Mouse (Mus musculus) layer of hippocampus, adult 9-11 months (tissue): ENCODE measurements around the gene Spz1.

Source experiments
- DNase-seq: peaks from one replicate; pipeline ENCODE4 v3.0.0; 2022

Spz1 gene

GRCm38 (mm10) chr13:92578210-92578609 is 2.2 kb upstream of the Spz1 start:
- DNase-seq: no peak

GRCm38 (mm10) chr13:92576688-92577087 is 716 bp upstream of the Spz1 start:
- no peak for DNase-seq

- peak; percentile 38 for DNase-seq
Measured at GRCm38 (mm10) chr13:92559429-92559828, 16.5 kb downstream of the Spz1 start.

GRCm38 (mm10) chr13:92557229-92557628 is 18.7 kb downstream of the Spz1 start:
- no peak for DNase-seq

- no peak for DNase-seq
Measured at GRCm38 (mm10) chr13:92556458-92557126, 19.4 kb downstream of the Spz1 start.

- DNase-seq: no peak
Measured at GRCm38 (mm10) chr13:92547093-92547492, 28.9 kb downstream of the Spz1 start.

DNA sequence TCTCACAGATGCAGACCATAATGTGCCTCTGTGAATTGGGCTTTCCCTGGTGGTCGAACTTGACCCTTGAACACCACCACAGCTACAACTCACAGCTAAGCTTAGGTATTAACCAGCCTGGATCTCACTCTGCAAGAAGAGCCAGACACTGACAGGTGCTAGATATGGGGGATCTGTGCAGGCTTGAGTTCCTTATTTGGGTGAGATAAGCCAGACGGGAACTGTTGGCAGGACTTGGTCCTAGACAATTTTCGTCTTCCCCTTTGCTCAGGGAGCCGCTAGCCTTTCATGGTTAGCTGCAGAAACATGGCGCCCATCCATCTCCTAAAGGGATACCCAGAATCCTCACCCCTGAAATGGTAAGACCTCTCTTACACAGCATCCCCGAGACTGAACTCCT is 35.0 kb downstream of the Spz1 start:
- no peak for DNase-seq

DNA sequence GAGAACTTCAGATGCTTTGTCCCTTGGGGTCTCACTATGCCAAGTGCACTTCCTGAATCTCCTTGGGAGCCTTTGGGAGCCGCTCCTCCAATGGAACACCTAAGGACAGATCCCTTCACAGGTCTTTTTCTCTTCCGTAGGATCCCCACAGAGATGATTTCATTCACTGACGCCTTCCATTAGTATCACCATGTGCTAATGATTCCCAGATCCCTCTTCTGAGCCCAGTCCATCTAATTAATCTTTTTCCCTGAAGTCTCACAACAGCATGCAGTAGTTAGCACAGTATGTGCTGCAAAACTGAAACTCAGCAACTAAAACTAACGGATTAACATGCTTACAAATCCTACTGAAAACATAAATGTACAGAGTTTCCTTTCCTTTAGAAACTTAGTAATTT is 36.8 kb downstream of the Spz1 start:
- DNase-seq: no peak

DNA sequence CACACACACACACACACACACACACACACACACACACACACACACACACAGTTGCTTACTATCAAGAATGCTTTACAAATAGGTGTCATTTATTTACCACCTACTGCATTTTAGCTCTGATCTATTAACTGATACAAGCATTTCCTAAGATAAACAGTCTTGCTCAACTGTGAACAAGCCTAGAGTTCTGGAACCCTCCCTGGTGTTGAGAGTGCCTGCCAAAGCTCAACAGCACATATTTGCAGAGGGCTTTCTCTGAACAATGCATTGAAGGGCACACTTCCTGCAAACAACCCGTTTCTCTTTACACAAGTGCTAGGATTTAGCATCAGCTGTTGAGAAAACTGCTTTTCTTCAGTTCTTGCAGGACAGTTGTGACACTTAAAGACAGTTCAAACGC is 42.2 kb downstream of the Spz1 start:
- no peak for DNase-seq

DNA sequence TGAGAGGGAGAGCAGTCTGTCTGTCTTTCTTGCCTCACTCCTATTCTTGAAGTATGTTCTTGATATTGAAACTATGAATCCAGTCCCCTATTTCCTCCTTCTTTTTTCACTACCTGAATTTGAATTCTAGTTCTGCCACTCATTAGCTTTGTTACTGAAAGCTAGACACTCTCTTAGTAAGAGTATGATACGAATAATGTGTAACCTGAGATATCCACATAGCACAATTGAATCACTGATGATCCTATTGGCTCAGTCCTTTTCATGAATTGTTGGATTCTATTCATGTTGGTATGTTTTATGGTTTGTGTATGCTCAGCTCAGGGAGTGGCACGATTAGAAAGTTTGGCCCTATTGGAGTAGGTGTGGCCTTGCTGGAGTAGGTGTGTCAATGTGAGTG is 43.8 kb downstream of the Spz1 start:
- no peak for DNase-seq

DNA sequence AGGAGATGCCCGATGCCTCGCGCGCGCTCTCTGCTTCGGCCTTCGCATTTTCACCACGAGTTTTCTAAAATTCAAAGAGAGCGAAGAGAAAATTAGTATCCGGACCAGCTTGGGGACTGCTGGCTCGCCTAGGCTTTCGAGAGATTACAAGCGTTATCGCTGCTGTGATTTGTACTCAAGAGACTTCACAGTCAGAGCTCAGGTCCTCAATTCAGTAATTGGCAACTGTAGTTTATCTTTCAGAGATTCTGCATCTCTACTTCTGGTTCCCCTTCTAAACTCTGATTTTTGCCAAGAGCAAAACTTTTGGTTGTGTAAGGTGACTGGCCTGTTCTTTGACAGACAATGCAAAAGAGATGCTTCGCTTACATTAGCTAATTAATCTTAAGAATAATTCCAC is 44.7 kb downstream of the Spz1 start:
- no peak for DNase-seq

DNA sequence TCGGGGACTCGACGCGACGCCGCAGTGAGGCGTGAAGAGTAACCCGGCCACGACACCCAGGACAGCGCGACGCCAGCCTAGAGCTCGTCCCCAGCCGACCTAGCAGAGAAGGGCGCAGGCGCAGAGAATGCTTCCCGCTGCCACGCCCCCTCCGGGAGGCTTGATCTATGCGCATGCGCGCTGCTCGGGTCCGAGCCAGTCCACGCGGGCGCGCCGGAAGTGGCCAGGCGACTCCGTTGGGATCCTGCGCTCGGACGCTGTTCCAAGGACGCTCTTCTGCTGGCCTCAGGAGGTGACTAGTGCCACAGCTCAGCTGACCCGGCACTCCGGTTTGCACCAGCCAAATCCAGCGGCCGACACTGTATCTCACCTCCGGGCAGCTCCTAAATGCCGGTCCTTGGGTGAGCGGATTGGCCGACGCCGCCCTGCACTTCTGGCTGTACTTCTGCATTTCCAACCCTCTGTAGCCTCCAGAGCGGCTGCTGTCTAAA is 45.2 kb downstream of the Spz1 start, which contains the start of gene Zfyve16:
Gene Zfyve16, minus strand, starts transcription at position 148 of the 491 bp plus-strand sequence.
- DNase-seq: peak; percentile 93

- DNase-seq: no peak
Measured at GRCm38 (mm10) chr13:92529828-92530720, 45.9 kb downstream of the Spz1 start.
